Mouse (Mus musculus) stomach, embryonic 14.5 days (tissue): ENCODE measurements at regions not wholly inside any gene's neighbourhood (a gene's known extent, or its start where the extent isn't known, plus 50 kb on each side); places are given as distances from the start of the nearest gene placed in this dataset.

ENCODE experiments used
- ATAC-seq: fragments of 200-750 bp; cut with Nextera tagmentation; 2 replicates; pipeline ENCODE4 v1.8.0; 2017; ENCODE audit warnings: low read depth, moderate TSS enrichment; ENCODE audit not compliant: insufficient number of reproducible peaks, insufficient read depth, low FRiP score
- H3K27ac ChIP-seq: fragments of 300-500 bp; sonication (generic); 2 replicates; pipeline ENCODE4 v1.5.1; 2014; ENCODE audit warnings: mild to moderate bottlenecking, low read length, moderate library complexity, mixed read lengths
- H3K27me3 ChIP-seq: fragments of 300-500 bp; sonication (generic); 2 replicates; pipeline ENCODE4 v1.6.1; 2014; ENCODE audit warnings: low read length, control low read depth, mixed read lengths; ENCODE audit not compliant: control insufficient read depth, insufficient read depth
- H3K36me3 ChIP-seq: fragments of 300-500 bp; sonication (generic); 2 replicates; pipeline ENCODE4 v1.6.1; 2014; ENCODE audit warnings: mild to moderate bottlenecking, control low read depth, low read length, moderate library complexity, mixed read lengths; ENCODE audit not compliant: control insufficient read depth, insufficient read depth
- H3K4me1 ChIP-seq: fragments of 300-500 bp; sonication (generic); 2 replicates; pipeline ENCODE4 v1.6.1; 2014; ENCODE audit warnings: low read length, control low read depth, mixed read lengths; ENCODE audit not compliant: control insufficient read depth, insufficient read depth
- H3K4me2 ChIP-seq: fragments of 300-500 bp; sonication (generic); replicated peaks from 2 replicates; pipeline ENCODE4 v1.6.1; 2014; ENCODE audit warnings: low read depth, low read length, control low read depth
- H3K4me3 ChIP-seq: fragments of 300-500 bp; sonication (generic); 2 replicates; pipeline ENCODE4 v1.5.1; 2014; ENCODE audit warnings: low read depth, low read length, control low read depth
- H3K9ac ChIP-seq: fragments of 300-500 bp; sonication (generic); replicated peaks from 2 replicates; pipeline ENCODE4 v1.6.1; 2014; ENCODE audit warnings: low read depth, mild to moderate bottlenecking, control low read depth, low read length, moderate library complexity, mixed read lengths
- H3K9me3 ChIP-seq: fragments of 300-500 bp; sonication (generic); 2 replicates; pipeline ENCODE4 v1.6.1; 2016; ENCODE audit warnings: low read depth, low read length, control low read depth; ENCODE audit not compliant: control insufficient read depth
- WGBS: fragments of 180-500 bp; shearing (Covaris S2); extraction: QIAGEN DNeasy Blood & Tissue Kit; methylation state at CpG from one replicate; pipeline ENCODE4 v1.1.7; 2014; 5-methylcytosine and 5-hydroxymethylcytosine counted together

- no peak overlapping the region for H3K27ac ChIP-seq
- ATAC-seq = no peak
- no peak overlapping the region for H3K9ac ChIP-seq
Observed at GRCm38 (mm10) chr2:72873948-72874347, 106.3 kb downstream of the Sp3 start.

DNA sequence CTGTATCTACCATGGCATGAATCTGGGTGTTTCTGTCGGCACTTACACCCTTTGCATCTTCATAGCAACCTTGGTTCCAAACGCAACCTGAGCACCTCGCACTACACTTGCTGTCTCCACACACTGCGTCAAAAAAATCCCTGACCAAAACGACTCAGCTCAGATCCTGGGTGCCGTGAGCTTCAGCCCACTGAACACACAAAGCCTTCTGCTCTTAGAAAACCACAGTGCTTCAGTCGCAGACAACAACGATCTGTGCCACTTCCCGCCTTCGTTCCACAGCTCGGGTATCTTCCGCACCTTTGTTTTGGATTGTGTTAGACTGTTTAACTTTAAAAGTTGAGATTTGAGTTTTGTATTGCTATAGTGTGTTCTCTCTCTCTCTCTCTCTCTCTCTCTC is 105.7 kb downstream of the Sp3 start:
- no peaks in the 10 kb centered on the region for H3K27me3 ChIP-seq
- H3K27ac ChIP-seq = no peak overlapping the region
- H3K4me2 ChIP-seq = no peak overlapping the region
- no peak for ATAC-seq
- no peaks in the 10 kb centered on the region for H3K9me3 ChIP-seq
- H3K4me3 ChIP-seq = no peak overlapping the region
- no peaks in the 10 kb centered on the region for H3K36me3 ChIP-seq
- WGBS = 80% methylated on average over 12 of the region's 12 CpGs
- H3K4me1 ChIP-seq = no peaks in the 10 kb centered on the region
- no peak overlapping the region for H3K9ac ChIP-seq

More at GRCm38 (mm10) chr2:72873948-72874347, 106.3 kb downstream of the Sp3 start:
- Histone ChIP-seq H3K4me3 (no peak overlapping the region), H3K9me3 (no peaks in the 10 kb centered on the region), H3K36me3 (no peaks in the 10 kb centered on the region), H3K27me3 (no peaks in the 10 kb centered on the region), H3K4me1 (no peaks in the 10 kb centered on the region), H3K4me2 (no peak overlapping the region)
- 77% methylated on average over 10 of the region's 10 CpGs for WGBS

DNA sequence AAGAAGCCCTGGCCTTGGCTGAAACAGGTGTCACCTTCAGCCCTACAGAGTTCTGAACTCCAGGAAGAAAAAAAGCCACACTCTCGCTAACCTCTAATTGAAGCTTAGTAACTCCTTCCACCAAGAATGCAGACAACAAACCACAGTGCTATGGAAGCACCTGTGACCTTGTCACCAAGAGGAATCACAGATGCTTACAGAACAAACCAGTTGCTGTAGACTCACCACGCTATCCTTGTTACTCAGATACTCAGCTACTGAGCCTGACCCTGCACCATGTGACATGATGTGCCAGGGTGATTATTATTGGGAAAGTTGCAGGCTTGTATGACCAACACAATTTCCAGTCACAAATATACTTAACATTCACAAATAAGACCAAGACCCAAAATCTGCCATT is 104.6 kb downstream of the Sp3 start:
- WGBS = 64% methylated on average over 2 of the region's 2 CpGs
- Histone ChIP-seq H3K9me3 (no peaks in the 10 kb centered on the region), H3K9ac (no peak overlapping the region)

GRCm38 (mm10) chr2:72880016-72880415 is 100.2 kb downstream of the Sp3 start:
- Histone ChIP-seq H3K27me3 (no peaks in the 10 kb centered on the region), H3K4me1 (no peaks in the 10 kb centered on the region), H3K9ac (no peak overlapping the region), H3K36me3 (no peaks in the 10 kb centered on the region), H3K27ac (no peak overlapping the region), H3K9me3 (no peaks in the 10 kb centered on the region), H3K4me2 (no peak overlapping the region), H3K4me3 (no peak overlapping the region)
- no peak for ATAC-seq
- WGBS = 97% methylated on average over 2 of the region's 2 CpGs

More for the DNA sequence above, 104.6 kb downstream of the Sp3 start:
- Histone ChIP-seq H3K27ac (no peak overlapping the region), H3K27me3 (no peaks in the 10 kb centered on the region), H3K36me3 (no peaks in the 10 kb centered on the region), H3K4me3 (no peak overlapping the region), H3K4me2 (no peak overlapping the region), H3K4me1 (no peaks in the 10 kb centered on the region)
- ATAC-seq = no peak

DNA sequence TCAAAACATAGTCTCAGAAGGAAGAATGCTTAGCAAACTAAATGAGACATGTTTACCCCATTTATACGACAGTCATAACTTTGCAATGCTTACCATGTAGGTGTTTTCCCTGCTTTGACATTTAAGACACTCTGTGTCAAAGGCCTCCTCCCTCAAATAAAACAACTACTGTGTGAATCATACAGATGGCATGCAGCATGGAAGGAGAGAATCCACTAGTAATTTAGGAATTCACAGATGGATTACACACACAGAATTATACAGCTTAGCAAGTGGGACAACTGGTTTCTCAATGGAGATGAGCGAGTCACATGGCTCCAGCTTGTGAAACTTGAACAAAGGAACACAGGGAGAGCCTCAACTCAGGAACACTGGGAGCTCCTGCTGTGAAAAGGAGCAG is 98.7 kb downstream of the Sp3 start:
- ATAC-seq = no peak
- Histone ChIP-seq H3K36me3 (no peaks in the 10 kb centered on the region), H3K9ac (no peak overlapping the region), H3K27me3 (no peaks in the 10 kb centered on the region), H3K4me1 (no peaks in the 10 kb centered on the region), H3K9me3 (no peaks in the 10 kb centered on the region), H3K27ac (no peak overlapping the region), H3K4me2 (no peak overlapping the region), H3K4me3 (no peak overlapping the region)
- whole genome bisulfite sequencing = 84% methylated on average over 2 of the region's 2 CpGs

DNA sequence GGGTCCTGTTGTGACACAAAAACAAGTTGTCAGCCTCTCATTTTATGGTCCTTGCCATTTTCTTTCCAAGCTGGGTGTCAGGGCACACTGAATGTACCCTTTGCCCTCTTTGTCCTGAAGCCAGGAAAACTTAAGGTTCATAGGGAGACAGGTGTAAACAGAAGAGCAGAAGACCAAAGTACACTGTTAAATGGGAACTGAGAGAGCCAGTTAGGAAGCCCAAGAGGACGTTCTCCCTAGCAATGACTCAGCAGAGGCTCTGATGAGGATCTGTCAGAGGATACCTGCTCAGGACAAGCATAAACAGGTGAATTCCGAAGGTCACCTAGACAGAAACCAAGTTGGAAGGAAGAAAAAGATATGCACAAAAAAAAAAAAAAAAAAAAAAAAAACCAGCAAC is 94.0 kb downstream of the Sp3 start:
- H3K9ac ChIP-seq = no peak overlapping the region
- 74% methylated on average over 2 of the region's 2 CpGs for WGBS
- H3K27me3 ChIP-seq = no peaks in the 10 kb centered on the region
- no peaks in the 10 kb centered on the region for H3K36me3 ChIP-seq
- no peaks in the 10 kb centered on the region for H3K9me3 ChIP-seq
- no peak overlapping the region for H3K27ac ChIP-seq
- H3K4me2 ChIP-seq = no peak overlapping the region
- H3K4me1 ChIP-seq = no peaks in the 10 kb centered on the region
- H3K4me3 ChIP-seq = no peak overlapping the region
- ATAC-seq = no peak
